Mouse (Mus musculus) lung, postnatal 0 days (tissue): ENCODE data around the gene Gpc5. TPM values are rescaled to one million over a fixed set of nuclear protein-coding genes. Genes with fewer than 3 reads are reported as not detected.

Experiments used
- ATAC-seq: fragments of 200-750 bp; cut with Nextera tagmentation; 2 replicates; pipeline ENCODE4 v1.8.0; 2017; ENCODE audit warnings: moderate library complexity
- DNase-seq: peaks from one replicate; pipeline ENCODE4 v3.0.0-alpha.2; 2016; ENCODE audit warnings: low spot score
- H3K27ac ChIP-seq: fragments of 300-500 bp; sonication (generic); 2 replicates; pipeline ENCODE4 v1.5.1; 2014; ENCODE audit warnings: antibody characterized with exemption, mild to moderate bottlenecking, low read length, mixed read lengths
- H3K27me3 ChIP-seq: fragments of 300-500 bp; sonication (generic); replicated peaks from 2 replicates; pipeline ENCODE4 v1.6.1; 2014; ENCODE audit warnings: low read length, mixed read lengths; ENCODE audit not compliant: insufficient read depth
- H3K36me3 ChIP-seq: fragments of 300-500 bp; sonication (generic); 2 replicates; pipeline ENCODE4 v1.6.1; 2014; ENCODE audit warnings: low read length, mixed read lengths; ENCODE audit not compliant: insufficient read depth
- H3K4me1 ChIP-seq: fragments of 300-500 bp; sonication (generic); 2 replicates; pipeline ENCODE4 v1.6.1; 2014; ENCODE audit warnings: antibody characterized with exemption, low read depth, low read length, mixed read lengths; ENCODE audit not compliant: insufficient read depth
- H3K4me2 ChIP-seq: fragments of 300-500 bp; sonication (generic); replicated peaks from 2 replicates; pipeline ENCODE4 v1.6.1; 2014; ENCODE audit warnings: low read depth, mild to moderate bottlenecking, low read length, moderate library complexity, mixed read lengths
- H3K4me3 ChIP-seq: fragments of 300-500 bp; sonication (generic); 2 replicates; pipeline ENCODE4 v1.5.1; 2014; ENCODE audit warnings: low read depth, low read length
- H3K9ac ChIP-seq: fragments of 300-500 bp; sonication (generic); replicated peaks from 2 replicates; pipeline ENCODE4 v1.6.1; 2014; ENCODE audit warnings: low read depth, mild to moderate bottlenecking
- H3K9me3 ChIP-seq: fragments of 300-500 bp; sonication (generic); 2 replicates; pipeline ENCODE4 v1.6.1; 2016; ENCODE audit warnings: low read length, mixed read lengths
- CTCF ChIP-seq: IDR thresholded peaks from 2 replicates; pipeline ENCODE4 v1.5.1; 2016; ENCODE audit warnings: antibody characterized with exemption, mild to moderate bottlenecking
- EP300 ChIP-seq: IDR thresholded peaks from 2 replicates; pipeline ENCODE4 v1.6.1; 2016; ENCODE audit warnings: antibody characterized with exemption, mild to moderate bottlenecking, control low read depth
- WGBS: fragments of 180-500 bp; shearing (Covaris S2); extraction: QIAGEN DNeasy Blood & Tissue Kit; methylation state at CpG from one replicate; pipeline ENCODE4 v1.1.7; 2014; 5-methylcytosine and 5-hydroxymethylcytosine counted together
- polyA plus RNA-seq: library from polyadenylated mRNA; unstranded; fragments of >200 nt; fragmentation: Nextera tagmentation; extraction: Ambion mirVana; gene quantifications from 2 replicates; pipeline ENCODE4 v1.2.1, GENCODE M21; 2015

The Gpc5 gene
- polyA plus RNA-seq, 1 experiment from 2014 or later, result 0.16 TPM

DNA sequence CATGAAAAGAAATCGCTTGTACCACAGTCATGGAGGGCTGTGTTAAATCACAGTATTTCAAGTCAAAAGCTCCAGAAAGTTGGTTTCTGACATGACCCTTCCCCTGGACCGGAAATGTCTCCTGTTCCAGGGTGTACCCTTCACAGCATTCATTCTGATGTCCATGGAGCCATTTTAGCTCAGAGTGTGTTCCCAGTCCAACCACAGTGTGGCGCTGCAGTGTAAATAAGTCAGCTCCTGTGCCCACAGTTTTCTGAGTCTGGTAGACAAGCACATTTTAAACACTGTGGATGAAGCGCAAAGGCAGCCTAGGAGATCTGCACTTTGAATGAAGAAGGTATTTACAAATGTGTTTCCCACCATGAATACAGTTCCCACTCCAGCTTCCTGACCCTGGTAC is 383.2 kb downstream of the Gpc5 start:
- H3K4me2 ChIP-seq, result no peak overlapping the region
- ATAC-seq, result no peak
- no peaks in the 10 kb centered on the region for H3K4me1 ChIP-seq
- H3K27ac ChIP-seq, result no peak overlapping the region
- H3K36me3 ChIP-seq, result no peaks in the 10 kb centered on the region
- H3K4me3 ChIP-seq, result no peak overlapping the region
- DNase-seq, result peak; percentile 41
- no peaks in the 10 kb centered on the region for H3K9me3 ChIP-seq
- TF ChIP-seq CTCF (peak; percentile 69), EP300 (no peak)
- no peak overlapping the region for H3K9ac ChIP-seq
- no peaks in the 10 kb centered on the region for H3K27me3 ChIP-seq
- 39% methylated on average over 4 of the region's 4 CpGs for WGBS

DNA sequence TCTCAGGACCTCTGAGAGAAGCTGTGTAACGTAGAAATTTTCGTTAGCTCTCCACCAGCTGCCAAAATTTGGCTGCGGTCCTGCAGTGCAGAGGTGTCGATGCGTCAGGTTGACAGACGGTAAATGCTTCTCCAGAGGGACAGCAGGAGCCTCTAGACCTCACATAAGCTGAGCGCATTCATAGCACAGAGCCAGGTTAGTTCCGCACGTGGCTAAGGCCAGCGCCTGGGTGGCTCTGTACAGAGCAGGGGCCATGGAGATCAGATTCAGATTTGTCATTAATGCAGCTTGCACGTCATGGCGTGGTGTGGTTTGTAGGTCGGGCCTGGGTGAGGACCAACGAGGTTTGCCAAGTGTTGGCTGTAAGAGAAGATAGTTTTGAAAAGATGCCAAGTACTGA is 385.3 kb downstream of the Gpc5 start:
- H3K36me3 ChIP-seq, result no peaks in the 10 kb centered on the region
- H3K9ac ChIP-seq, result no peak overlapping the region
- no peaks in the 10 kb centered on the region for H3K27me3 ChIP-seq
- no peak overlapping the region for H3K27ac ChIP-seq
- 0 out of 2 replicates have a peak overlapping the region, but pooled peaks have one; percentile 3 for H3K4me2 ChIP-seq
- DNase-seq (no peak), ATAC-seq (no peak; the same call in 1 of the 2 replicates)
- no peak overlapping the region for H3K4me3 ChIP-seq
- no peaks in the 10 kb centered on the region for H3K4me1 ChIP-seq
- TF ChIP-seq EP300 (no peak), CTCF (no peak)
- WGBS, result 38% methylated on average over 14 of the region's 14 CpGs
- no peaks in the 10 kb centered on the region for H3K9me3 ChIP-seq

- no peak for ATAC-seq
- H3K36me3 ChIP-seq, result no peaks in the 10 kb centered on the region
- no peaks in the 10 kb centered on the region for H3K9me3 ChIP-seq
- no peak overlapping the region for H3K27ac ChIP-seq
- H3K4me3 ChIP-seq, result no peak overlapping the region
- H3K27me3 ChIP-seq, result no peaks in the 10 kb centered on the region
- TF ChIP-seq EP300 (no peak), CTCF (peak; percentile 47)
- H3K9ac ChIP-seq, result no peak overlapping the region
- no peaks in the 10 kb centered on the region for H3K4me1 ChIP-seq
- no peak overlapping the region for H3K4me2 ChIP-seq
- DNase-seq, result no peak
Observed at GRCm38 (mm10) chr14:115485090-115485489, 393.1 kb downstream of the Gpc5 start.

DNA sequence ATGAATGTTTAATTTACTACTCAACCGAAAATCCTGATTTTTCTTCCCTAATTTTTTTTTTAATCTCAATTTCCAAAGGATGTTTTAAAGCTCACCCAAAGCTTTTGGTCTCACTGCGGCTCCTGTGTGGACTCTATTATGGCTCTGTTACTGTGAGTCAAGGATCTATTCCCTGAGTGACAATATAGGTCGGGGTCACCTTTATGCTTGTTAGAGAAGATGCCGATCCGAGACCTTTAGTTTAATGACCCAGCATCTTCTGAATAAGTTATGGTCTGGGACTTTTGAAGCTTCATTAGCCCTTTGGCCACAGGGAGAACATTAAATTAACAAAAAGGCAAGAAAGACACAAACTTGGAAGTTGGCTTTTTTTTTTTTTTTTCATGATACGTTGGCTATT is 408.8 kb downstream of the Gpc5 start:
- H3K36me3 ChIP-seq, result no peaks in the 10 kb centered on the region
- H3K4me1 ChIP-seq, result no peaks in the 10 kb centered on the region
- ATAC-seq (no peak), DNase-seq (no peak)
- H3K27ac ChIP-seq, result no peak overlapping the region
- no peak overlapping the region for H3K4me3 ChIP-seq
- H3K9me3 ChIP-seq, result no peaks in the 10 kb centered on the region
- H3K4me2 ChIP-seq, result no peak overlapping the region
- no peaks in the 10 kb centered on the region for H3K27me3 ChIP-seq
- WGBS, result 85% methylated on average over 6 of the region's 6 CpGs
- TF ChIP-seq CTCF (no peak), EP300 (no peak)
- H3K9ac ChIP-seq, result no peak overlapping the region

- H3K4me3 ChIP-seq, result no peak overlapping the region
- no peaks in the 10 kb centered on the region for H3K4me1 ChIP-seq
- DNase-seq, result no peak
- no peaks in the 10 kb centered on the region for H3K9me3 ChIP-seq
- no peaks in the 10 kb centered on the region for H3K36me3 ChIP-seq
- H3K4me2 ChIP-seq, result no peak overlapping the region
- no peak for ATAC-seq
- 57% methylated on average over 4 of the region's 4 CpGs for WGBS
- no peak overlapping the region for H3K27ac ChIP-seq
- TF ChIP-seq EP300 (no peak), CTCF (no peak)
- H3K27me3 ChIP-seq, result no peaks in the 10 kb centered on the region
- no peak overlapping the region for H3K9ac ChIP-seq
Observed at GRCm38 (mm10) chr14:115546516-115547282, 454.7 kb downstream of the Gpc5 start.

DNA sequence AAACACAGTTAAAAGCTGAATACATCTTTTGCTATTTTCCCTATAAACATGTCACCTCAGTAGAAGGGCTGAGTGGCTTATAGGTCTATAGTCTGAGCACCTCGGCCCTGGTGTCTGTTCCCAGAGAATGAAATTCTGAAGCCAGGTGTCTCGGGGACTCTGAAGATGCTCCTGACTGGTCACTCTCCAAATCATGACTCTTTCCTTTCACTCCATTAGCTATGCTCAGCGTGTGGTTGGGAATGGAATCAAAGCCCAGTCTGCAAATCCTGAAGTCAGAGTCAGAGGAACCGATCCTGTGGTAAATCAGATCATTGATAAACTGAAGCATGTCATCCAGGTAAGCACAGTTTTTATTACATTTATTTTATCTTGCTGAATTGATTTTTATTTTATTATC is 460.0 kb downstream of the Gpc5 start:
- Histone ChIP-seq H3K9me3 (no peaks in the 10 kb centered on the region), H3K4me3 (no peak overlapping the region), H3K4me2 (no peak overlapping the region), H3K4me1 (no peaks in the 10 kb centered on the region), H3K27ac (no peak overlapping the region), H3K27me3 (no peaks in the 10 kb centered on the region), H3K9ac (no peak overlapping the region), H3K36me3 (no peaks in the 10 kb centered on the region)
- DNase-seq (no peak), ATAC-seq (no peak)
- TF ChIP-seq EP300, result no peak
- no peak for TF ChIP-seq CTCF
- 67% methylated on average over 4 of the region's 4 CpGs for WGBS
